Mouse (Mus musculus) CD4-positive, CD25-positive, alpha-beta regulatory T cell, adult 4 months (primary cell): ENCODE measurements around the gene Cphx3. TPM values are rescaled to one million over a fixed set of nuclear protein-coding genes. Genes with fewer than 3 reads are reported as not detected.
"Not testable (repeated sequence)": the region's sequence is repeated elsewhere in the genome, so short reads cannot be mapped to it uniquely, and the experiment has no call there.

Experiments
- ATAC-seq: one replicate; pipeline ENCODE4 v1.8.0; 2017
- polyA plus RNA-seq, 2 experiments: library from polyadenylated mRNA; unstranded; fragments of 100-300 nt; shearing (Covaris generic); gene quantifications; one replicate each; pipeline ENCODE4 v1.2.1; 2017

Gene Cphx3
- polyA plus RNA-seq, 2 experiments from 2014 or later, result not detected

DNA sequence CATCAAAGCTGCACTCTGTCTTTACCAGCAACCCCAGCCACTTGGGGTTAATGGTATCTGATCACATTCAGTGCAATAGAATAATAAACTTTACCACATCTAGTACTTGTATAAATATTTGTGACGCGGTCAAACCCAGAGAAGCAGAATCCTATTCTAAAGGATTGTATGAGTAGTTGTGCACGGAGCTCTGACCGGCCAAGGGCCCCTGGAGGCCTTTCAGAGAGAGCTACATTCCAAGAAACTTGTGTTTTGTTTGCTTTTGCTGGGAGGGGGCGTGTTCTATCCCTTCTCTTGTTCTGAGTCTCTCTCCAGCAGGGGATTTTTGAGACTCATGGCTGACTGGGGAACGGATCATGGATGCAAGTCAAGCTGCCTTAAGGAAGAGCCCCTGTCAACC is 92.9 kb downstream of the Cphx3 start:
- not testable (repeated sequence) for ATAC-seq

DNA sequence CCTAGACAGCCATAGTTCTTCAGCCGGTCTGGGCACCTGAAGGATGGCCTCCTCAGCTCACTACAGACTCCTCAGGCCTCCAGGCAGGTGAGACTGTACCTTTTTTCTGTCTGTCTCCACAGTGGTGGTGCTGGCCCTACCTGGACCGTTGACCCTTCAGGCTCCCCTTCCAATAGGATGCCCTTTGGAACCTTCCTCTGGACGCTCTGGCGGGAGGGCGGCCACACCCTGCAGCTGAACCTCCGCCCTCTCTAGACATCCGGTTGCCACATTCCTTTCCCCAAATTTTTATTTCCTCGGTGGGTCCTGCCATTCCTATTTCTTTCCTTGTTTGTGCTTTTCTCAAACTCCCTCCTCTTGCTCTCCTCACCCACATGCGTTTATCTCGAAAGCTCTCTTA is 99.6 kb downstream of the Cphx3 start:
- ATAC-seq, result not testable (repeated sequence)

- ATAC-seq, result not testable (repeated sequence)
Measured at GRCm38 (mm10) chr14:26182380-26182779, 100.3 kb downstream of the Cphx3 start, which contains the start of gene Plac9b. Gene Plac9b, minus strand, starts transcription at chr14:26182480.

DNA sequence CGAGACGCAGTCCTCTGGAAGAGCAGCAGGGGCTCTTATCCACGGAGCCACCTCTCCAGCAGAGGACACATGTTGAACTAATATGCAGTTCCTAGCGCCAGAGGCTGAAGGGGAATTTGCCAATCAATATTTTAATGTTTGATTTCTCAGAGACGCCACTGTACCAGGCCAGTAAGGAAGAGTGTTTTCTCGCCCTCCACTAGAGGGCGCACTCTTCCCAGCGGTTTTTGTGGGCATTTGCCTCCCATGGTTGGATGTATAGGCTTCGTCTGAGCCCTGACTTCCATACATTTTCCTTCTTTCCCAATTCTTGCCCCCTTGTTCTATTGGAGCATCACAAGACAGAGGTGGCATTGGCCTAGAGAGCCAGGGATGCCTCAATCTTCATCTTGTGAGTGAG is 104.5 kb downstream of the Cphx3 start:
- peak; percentile 53 for ATAC-seq

- not testable (repeated sequence) for ATAC-seq
Measured at GRCm38 (mm10) chr14:26188361-26188760, 106.3 kb downstream of the Cphx3 start.

DNA sequence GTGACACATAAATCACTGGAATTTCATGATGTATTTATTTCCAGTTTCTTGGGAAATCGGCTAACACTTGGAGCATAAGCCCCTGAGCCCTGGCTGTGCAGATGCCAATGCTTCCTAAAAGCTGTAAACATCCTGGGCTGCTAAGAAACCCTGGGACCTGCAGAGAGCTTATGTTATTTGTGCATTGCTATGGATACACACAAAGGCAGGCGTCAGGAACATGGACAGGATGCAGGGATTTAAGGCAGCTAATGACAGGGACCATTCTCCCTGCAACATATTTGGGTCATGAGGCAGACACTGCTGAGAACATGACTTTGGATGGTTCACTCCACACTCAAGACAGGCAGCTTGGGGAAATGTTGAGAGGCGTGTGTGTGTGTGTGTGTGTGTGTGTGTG is 115.8 kb downstream of the Cphx3 start:
- not testable (repeated sequence) for ATAC-seq

- peak; percentile 69 for ATAC-seq
Measured at GRCm38 (mm10) chr14:26206197-26206925, 124.3 kb downstream of the Cphx3 start.

DNA sequence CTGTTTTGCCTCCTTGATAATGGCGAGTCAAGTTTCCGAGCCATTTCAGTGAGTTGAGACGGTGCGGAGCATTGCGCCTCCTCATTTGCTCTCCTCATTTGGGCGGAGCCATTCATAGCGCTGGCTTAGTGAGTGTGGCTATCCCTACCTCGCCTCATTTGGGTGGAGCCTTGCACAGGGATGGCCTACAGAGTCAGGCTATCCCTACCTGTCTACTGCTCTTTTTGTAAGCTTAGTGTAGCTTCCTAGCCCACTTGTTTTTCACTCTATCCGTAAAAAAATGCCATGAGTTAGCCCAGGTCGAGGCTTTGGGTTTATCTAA is 124.8 kb downstream of the Cphx3 start, which contains the start of gene Tmem254b:
TSS of gene Tmem254b (minus strand) at position 116 of the 322 bp plus-strand sequence.
- ATAC-seq, result peak; percentile 90

DNA sequence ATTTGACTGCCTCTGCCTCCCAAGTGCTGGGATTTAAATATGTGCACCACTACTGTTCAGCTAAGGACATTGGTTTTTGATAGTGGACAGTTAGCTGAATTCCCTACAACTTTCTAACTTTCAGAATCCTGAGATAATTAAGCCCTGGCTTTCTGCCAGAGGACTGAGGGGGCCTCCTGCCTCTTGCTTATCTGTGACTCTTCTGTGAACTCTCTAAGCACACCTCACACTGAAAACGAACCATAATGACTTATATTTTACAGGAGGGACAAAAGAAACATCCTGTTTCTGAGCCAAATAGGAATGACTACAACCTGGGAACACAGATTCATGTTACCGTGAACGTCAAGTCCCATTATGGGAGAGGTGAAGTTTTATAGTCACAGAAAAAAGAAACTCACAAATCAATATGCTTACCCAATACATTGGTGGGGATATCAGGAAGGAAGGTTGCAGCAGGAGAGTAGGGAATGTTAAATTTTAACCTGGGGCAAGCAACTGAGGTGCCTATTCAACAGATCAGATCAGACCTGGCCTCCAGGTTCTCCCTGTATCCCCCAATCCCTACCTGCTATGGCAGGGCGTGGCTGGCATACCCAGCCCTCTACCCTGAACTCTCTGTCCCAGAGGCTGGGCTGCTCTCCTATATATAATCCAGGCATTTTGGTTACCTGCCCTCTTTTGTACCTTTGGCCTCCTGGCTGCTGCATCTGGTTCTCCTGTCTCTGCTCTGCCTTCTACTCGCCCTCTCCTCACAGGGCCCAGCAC is 134.3 kb downstream of the Cphx3 start:
- not testable (repeated sequence) for ATAC-seq

DNA sequence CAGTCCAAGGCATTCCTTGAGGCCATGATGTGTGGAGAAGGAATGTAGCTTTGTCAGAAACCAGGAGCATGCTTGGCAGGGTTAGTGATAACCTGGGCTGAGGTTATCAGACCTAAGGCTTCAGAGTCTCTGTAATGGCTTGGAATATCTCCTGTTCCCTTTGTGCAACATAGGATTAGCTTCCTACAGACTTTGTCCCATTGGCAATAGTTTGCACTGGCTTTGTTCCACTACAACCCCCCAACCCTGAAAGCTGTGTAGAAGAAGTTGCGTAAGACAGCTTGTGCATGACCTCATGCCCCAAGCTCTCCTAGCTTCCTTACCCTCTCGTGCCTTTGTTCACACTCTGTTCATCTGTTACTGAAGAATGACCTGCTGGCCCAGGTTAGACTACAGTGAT is 155.1 kb downstream of the Cphx3 start:
- ATAC-seq, result not testable (repeated sequence)

GRCm38 (mm10) chr14:26257756-26258617 is 175.9 kb downstream of the Cphx3 start, which contains the start of gene Duxbl3:
Gene Duxbl3, plus strand, starts transcription at chr14:26257962.
- ATAC-seq, result not testable (repeated sequence)

- ATAC-seq, result not testable (repeated sequence)
Measured at GRCm38 (mm10) chr14:26258729-26259128, 176.6 kb downstream of the Cphx3 start.

Other genes with a start within 250 kb of the Cphx3 start
- gene Anxa11, start 240.1 kb upstream of the Cphx3 start, polyA plus RNA-seq, result 10 to 100 TPM; 59.7 to 84.6 TPM
- gene Plac9a, start 179.2 kb upstream of the Cphx3 start, polyA plus RNA-seq, result not detected
- 1 to 10 TPM; 5.5 to 6.8 TPM for gene Tmem254a, start 154.6 kb upstream of the Cphx3 start, polyA plus RNA-seq
- not detected for gene Cphx1, start 144.0 kb upstream of the Cphx3 start, polyA plus RNA-seq
- gene Duxbl1, start 103.7 kb upstream of the Cphx3 start, polyA plus RNA-seq, result not detected
- not detected for gene Gm9780, start 39.6 kb upstream of the Cphx3 start, polyA plus RNA-seq
- 100 to 1,000 TPM in 1 of 2 experiments, 10 to 100 TPM in 1; 97.0 to 118 TPM for gene Tmem254c, start 14.9 kb upstream of the Cphx3 start, polyA plus RNA-seq
- gene Cphx2, start 781 bp upstream of the Cphx3 start, polyA plus RNA-seq, result not detected
- gene Duxbl2, start 36.1 kb downstream of the Cphx3 start, polyA plus RNA-seq, result not detected
- not detected for gene Plac9b, start 100.2 kb downstream of the Cphx3 start, polyA plus RNA-seq
- gene Tmem254b, start 124.7 kb downstream of the Cphx3 start, polyA plus RNA-seq, result 10 to 100 TPM; 25.9 to 46.5 TPM
- not detected for gene Duxbl3, start 175.7 kb downstream of the Cphx3 start, polyA plus RNA-seq